Mouse (Mus musculus) adrenal gland, postnatal 14 days (tissue): Measurements from ENCODE around the gene Emg1. TPM values are rescaled to one million over a fixed set of nuclear protein-coding genes. Genes with fewer than 3 reads are reported as not detected.
"Not testable (repeated sequence)": the region's sequence is repeated elsewhere in the genome, so short reads cannot be mapped to it uniquely, and the experiment has no call there.

Source experiments
- DNase-seq: peaks from one replicate; pipeline ENCODE4 v3.0.0; 2021; ENCODE audit warnings: mixed read lengths
- total RNA-seq: library from RNA; stranded (reverse); gene quantifications from 2 replicates; pipeline ENCODE4 v1.2.3, GENCODE M21; 2021

The Emg1 gene
- total RNA-seq, 1 experiment from 2014 or later, result 79.7 TPM

- no peak for DNase-seq
Observed at GRCm38 (mm10) chr6:124708289-124708889, 3.6 kb downstream of the Emg1 start.

- DNase-seq, result no peak
Observed at GRCm38 (mm10) chr6:124706061-124706627, 5.8 kb downstream of the Emg1 start.

- no peak for DNase-seq
Observed at GRCm38 (mm10) chr6:124704417-124704816, 7.6 kb downstream of the Emg1 start.

- no peak for DNase-seq
Observed at GRCm38 (mm10) chr6:124703789-124704188, 8.2 kb downstream of the Emg1 start.

GRCm38 (mm10) chr6:124702784-124703103 is 9.2 kb downstream of the Emg1 start:
- peak; percentile 78 for DNase-seq

GRCm38 (mm10) chr6:124702102-124702783 is 9.7 kb downstream of the Emg1 start:
- no peak for DNase-seq

GRCm38 (mm10) chr6:124701338-124701737 is 10.6 kb downstream of the Emg1 start:
- DNase-seq, result peak; percentile 51

- DNase-seq, result peak; percentile 91
Observed at GRCm38 (mm10) chr6:124699962-124700610, 11.9 kb downstream of the Emg1 start.

GRCm38 (mm10) chr6:124699366-124699765 is 12.6 kb downstream of the Emg1 start:
- DNase-seq, result no peak

- DNase-seq, result no peak
Observed at GRCm38 (mm10) chr6:124698751-124699150, 13.2 kb downstream of the Emg1 start.

GRCm38 (mm10) chr6:124696441-124697150 is 15.4 kb downstream of the Emg1 start:
- DNase-seq, result no peak

GRCm38 (mm10) chr6:124694166-124694955 is 17.6 kb downstream of the Emg1 start:
- DNase-seq, result peak; percentile 81

- no peak for DNase-seq
Observed at GRCm38 (mm10) chr6:124693243-124693981, 18.6 kb downstream of the Emg1 start.

GRCm38 (mm10) chr6:124690517-124690916 is 21.5 kb downstream of the Emg1 start:
- no peak for DNase-seq

- no peak for DNase-seq
Observed at GRCm38 (mm10) chr6:124689011-124689410, 23.0 kb downstream of the Emg1 start.

GRCm38 (mm10) chr6:124688151-124688758 is 23.7 kb downstream of the Emg1 start:
- no peak for DNase-seq

GRCm38 (mm10) chr6:124686644-124687043 is 25.3 kb downstream of the Emg1 start:
- DNase-seq, result not testable (repeated sequence)

- no peak for DNase-seq
Observed at GRCm38 (mm10) chr6:124685606-124686386, 26.2 kb downstream of the Emg1 start.

- peak; percentile 89 for DNase-seq
Observed at GRCm38 (mm10) chr6:124683591-124684417, 28.2 kb downstream of the Emg1 start.
